In genomic region chr3:138742566-138742930, GRCm38 (mm10) we compare ENCODE assay signal across 8 mouse cellular contexts. TPM values are rescaled to one million over a fixed set of nuclear protein-coding genes. Genes with fewer than 3 reads are reported as not detected.
DNase-seq lines count a peak whose midpoint lies in the region; ATAC-seq lines count a peak whose summit lies in the region.

No protein-coding gene starts in this region.

- peak overlapping the region; percentile 62 for H3K27ac ChIP-seq in heart, embryonic 13.5 days (replicated peaks)
- peak overlapping the region; percentile 72 for H3K27ac ChIP-seq in limb, embryonic 12.5 days
- peak overlapping the region; percentile 94 for H3K27ac ChIP-seq in midbrain, embryonic 14.5 days (replicated peaks; ENCODE audit: low read depth, low read length)

- H3K4me1 ChIP-seq in heart, embryonic 13.5 days: peaks cover 41% of the 10 kb centered on the region
- H3K4me1 ChIP-seq in limb, embryonic 12.5 days (replicated peaks): peaks cover 16% of the 10 kb centered on the region
- H3K4me1 ChIP-seq in midbrain, embryonic 14.5 days (ENCODE audit: control insufficient read depth, insufficient read depth, low read length): peaks cover 31% of the 10 kb centered on the region

- no peak for ATAC-seq in heart, embryonic 13.5 days (ENCODE audit: extremely low read depth, insufficient number of reproducible peaks, low FRiP score, low TSS enrichment)
- peak; percentile 3; the same call in 1 of the 2 replicates for ATAC-seq in limb, embryonic 12.5 days (ENCODE audit: insufficient number of reproducible peaks, insufficient read depth, low FRiP score, low TSS enrichment, low read depth)
- ATAC-seq in midbrain, embryonic 14.5 days (ENCODE audit: low FRiP score, low TSS enrichment): peak; percentile 18; the same call in 1 of the 2 replicates

- WGBS in heart, embryonic 13.5 days: 1% methylated on average over 23 of the region's 23 CpGs
- 2% methylated on average over 23 of the region's 23 CpGs for WGBS in limb, embryonic 12.5 days
- 0% methylated on average over 23 of the region's 23 CpGs for WGBS in midbrain, embryonic 14.5 days

- peak; percentile 22 to 41 for DNase-seq in spleen, adult 18-20 months
- DNase-seq in spleen, adult 12 weeks (ENCODE audit: low spot score): no peak
- DNase-seq in cerebellum, adult 9-11 months: peak; percentile 67
- peak; percentile 67 for DNase-seq in midbrain, embryonic 14.5 days
- DNase-seq in thymus, postnatal 36 days: peak; percentile 63 to 65
- DNase-seq in layer of hippocampus, adult 18-20 months (ENCODE audit: low spot score in 2 of 2): no peak

- H3K9ac ChIP-seq in heart, embryonic 13.5 days: peak overlapping the region; percentile 90
- peak overlapping the region; percentile 88 for H3K9ac ChIP-seq in limb, embryonic 12.5 days (replicated peaks)
- H3K9ac ChIP-seq in midbrain, embryonic 14.5 days (replicated peaks; ENCODE audit: low read length): peak overlapping the region; percentile 78

- no peaks in the 10 kb centered on the region for H3K36me3 ChIP-seq in heart, embryonic 13.5 days
- H3K36me3 ChIP-seq in limb, embryonic 12.5 days: no peaks in the 10 kb centered on the region
- H3K36me3 ChIP-seq in midbrain, embryonic 14.5 days (ENCODE audit: control insufficient read depth, insufficient read depth, low read length): no peaks in the 10 kb centered on the region

- peak overlapping the region; percentile 95 for H3K4me2 ChIP-seq in heart, embryonic 13.5 days
- H3K4me2 ChIP-seq in limb, embryonic 12.5 days: peak overlapping the region; percentile 71
- H3K4me2 ChIP-seq in midbrain, embryonic 14.5 days (ENCODE audit: low read length): peak overlapping the region; percentile 65

- H3K4me3 ChIP-seq in heart, embryonic 13.5 days: peak overlapping the region; percentile 87
- H3K4me3 ChIP-seq in limb, embryonic 12.5 days (replicated peaks): peak overlapping the region; percentile 88
- peak overlapping the region; percentile 93 for H3K4me3 ChIP-seq in midbrain, embryonic 14.5 days (replicated peaks; ENCODE audit: low read depth, low read length)

- H3K27me3 ChIP-seq in heart, embryonic 13.5 days (replicated peaks): peaks cover 24% of the 10 kb centered on the region
- peaks cover 15% of the 10 kb centered on the region for H3K27me3 ChIP-seq in limb, embryonic 12.5 days
- H3K27me3 ChIP-seq in midbrain, embryonic 14.5 days (ENCODE audit: control insufficient read depth, insufficient read depth, low read length): no peaks in the 10 kb centered on the region

- no peaks in the 10 kb centered on the region for H3K9me3 ChIP-seq in heart, embryonic 13.5 days
- H3K9me3 ChIP-seq in limb, embryonic 12.5 days: no peaks in the 10 kb centered on the region
- H3K9me3 ChIP-seq in midbrain, embryonic 14.5 days (ENCODE audit: control insufficient read depth, low read length): no peaks in the 10 kb centered on the region

RNA-seq across cellular contexts. Expression of gene Tspan5, which starts 0.6 kb away (rescaled TPM):
- 13.9 and 16.2 TPM in 2 replicates for polyA plus RNA-seq in heart, embryonic 13.5 days (2015; fragmentation: Nextera tagmentation; extraction: Ambion mirVana)
- 25.6 and 29.0 TPM in 2 replicates for polyA plus RNA-seq in limb, embryonic 12.5 days (2016; fragmentation: Nextera tagmentation; extraction: Ambion mirVana)
- polyA plus RNA-seq in midbrain, embryonic 14.5 days (2014; fragmentation: Nextera tagmentation; extraction: Ambion mirVana): 104 and 119 TPM in 2 replicates
- total RNA-seq in layer of hippocampus, adult 18-20 months (2021): 100 to 1,000 TPM; 197 to 205 TPM

Comparison
In these comparisons a context has a peak if more than half of its experiments do, and no peak if none do; other contexts are left out.
1. DNase-seq: peak in spleen, adult 18-20 months (2 of 2), cerebellum, adult 9-11 months (single experiment), midbrain, embryonic 14.5 days (single experiment) and thymus, postnatal 36 days (2 of 2); none in spleen, adult 12 weeks (single experiment) and layer of hippocampus, adult 18-20 months (0 of 2).
2. Peak in every context shown above with its lines, with median percentiles within 50 percentile points of each other: H3K27ac ChIP-seq, H3K4me2 ChIP-seq, H3K4me3 ChIP-seq and H3K9ac ChIP-seq.